Mouse (Mus musculus): ENCODE data around the gene Gm3045. TPM values are rescaled to one million over a fixed set of nuclear protein-coding genes. Genes with fewer than 3 reads are reported as not detected.

Gm3045 gene
- polyA plus RNA-seq, 1 experiment from 2014 or later, result not detected

DNA sequence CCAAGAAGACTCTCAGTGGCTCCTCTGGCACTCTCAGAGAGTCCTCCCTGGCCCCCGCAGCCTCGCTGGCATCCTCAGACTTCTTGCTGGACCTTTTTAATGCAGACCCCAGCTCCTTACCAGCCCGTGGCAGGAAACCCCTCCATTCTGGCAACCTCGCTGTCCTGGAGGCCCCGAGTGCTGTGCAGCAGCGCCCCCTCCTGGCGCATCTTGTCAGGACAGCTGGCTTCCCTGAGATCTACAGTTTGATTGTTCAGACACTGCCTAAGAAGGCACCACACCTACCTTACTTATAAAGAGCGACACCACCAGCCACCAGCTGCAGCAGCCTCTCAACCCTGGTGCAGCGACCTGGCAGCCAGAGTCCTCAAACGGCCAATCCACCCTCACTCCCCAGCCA is 7.1 kb downstream of the Gm3045 start:
- Histone ChIP-seq H3K27ac (ENCODE audit: low read depth, low read length) (no peak overlapping the region), H3K4me1 (ENCODE audit: control insufficient read depth, insufficient read depth, low read length) (0 out of 2 replicates have a peak, but pooled peaks cover 4% of the 10 kb centered on the region), H3K9ac (replicated peaks; ENCODE audit: low read depth, low read length) (no peak overlapping the region), H3K9me3 (ENCODE audit: control insufficient read depth, low read length) (no peaks in the 10 kb centered on the region), H3K36me3 (ENCODE audit: control insufficient read depth, insufficient read depth, low read length) (no peaks in the 10 kb centered on the region), H3K4me3 (ENCODE audit: low read depth, low read length) (no peak overlapping the region), H3K4me2 (ENCODE audit: low read depth, low read length) (no peak overlapping the region), H3K27me3 (ENCODE audit: control insufficient read depth, insufficient read depth, low read length) (peaks cover 18% of the 10 kb centered on the region; the same call in 1 of the 2 replicates)
- 11% methylated on average over 10 of the region's 10 CpGs for WGBS
- no peak for ATAC-seq (ENCODE audit: low read depth)

- 84% methylated on average over 9 of the region's 9 CpGs for WGBS
- no peak overlapping the region for H3K4me2 ChIP-seq (ENCODE audit: low read depth, low read length)
- no peaks in the 10 kb centered on the region for H3K9me3 ChIP-seq (ENCODE audit: control insufficient read depth, low read length)
- no peaks in the 10 kb centered on the region for H3K36me3 ChIP-seq (ENCODE audit: control insufficient read depth, insufficient read depth, low read length)
- H3K27ac ChIP-seq (ENCODE audit: low read depth, low read length), result no peak overlapping the region
- no peak overlapping the region for H3K9ac ChIP-seq (replicated peaks; ENCODE audit: low read depth, low read length)
- H3K27me3 ChIP-seq (ENCODE audit: control insufficient read depth, insufficient read depth, low read length), result peaks cover 25% of the 10 kb centered on the region
- no peak overlapping the region for H3K4me3 ChIP-seq (ENCODE audit: low read depth, low read length)
- 0 out of 2 replicates have a peak, but pooled peaks cover 6% of the 10 kb centered on the region for H3K4me1 ChIP-seq (ENCODE audit: control insufficient read depth, insufficient read depth, low read length)
- no peak for ATAC-seq (ENCODE audit: low read depth)
These were observed 7.9 kb downstream of the Gm3045 start for GRCm38 (mm10) chr13:56434311-56434751.

GRCm38 (mm10) chr13:56435615-56436287 is 9.4 kb downstream of the Gm3045 start:
- 53% methylated on average over 10 of the region's 10 CpGs for WGBS
- Histone ChIP-seq H3K4me2 (ENCODE audit: low read depth, low read length) (no peak overlapping the region), H3K4me1 (ENCODE audit: control insufficient read depth, insufficient read depth, low read length) (0 out of 2 replicates have a peak, but pooled peaks cover 6% of the 10 kb centered on the region), H3K4me3 (ENCODE audit: low read depth, low read length) (no peak overlapping the region), H3K27ac (ENCODE audit: low read depth, low read length) (no peak overlapping the region), H3K27me3 (ENCODE audit: control insufficient read depth, insufficient read depth, low read length) (peaks cover 34% of the 10 kb centered on the region), H3K9ac (replicated peaks; ENCODE audit: low read depth, low read length) (no peak overlapping the region), H3K9me3 (ENCODE audit: control insufficient read depth, low read length) (no peaks in the 10 kb centered on the region), H3K36me3 (ENCODE audit: control insufficient read depth, insufficient read depth, low read length) (no peaks in the 10 kb centered on the region)
- no peak for ATAC-seq (ENCODE audit: low read depth)

- Histone ChIP-seq H3K9me3 (ENCODE audit: control insufficient read depth, low read length) (no peaks in the 10 kb centered on the region), H3K9ac (replicated peaks; ENCODE audit: low read depth, low read length) (no peak within 1 kb of the TSS), H3K4me2 (ENCODE audit: low read depth, low read length) (peak within 1 kb of the TSS; percentile 45), H3K27ac (ENCODE audit: low read depth, low read length) (no peak within 1 kb of the TSS), H3K27me3 (ENCODE audit: control insufficient read depth, insufficient read depth, low read length) (peaks cover 34% of the 10 kb centered on the region), H3K4me1 (ENCODE audit: control insufficient read depth, insufficient read depth, low read length) (0 out of 2 replicates have a peak, but pooled peaks cover 6% of the 10 kb centered on the region), H3K4me3 (ENCODE audit: low read depth, low read length) (peak within 1 kb of the TSS; percentile 26; the same call in 1 of the 2 replicates), H3K36me3 (ENCODE audit: control insufficient read depth, insufficient read depth, low read length) (no peaks in the 10 kb centered on the region)
- WGBS, result 3% methylated on average over 51 of the region's 51 CpGs
- ATAC-seq (ENCODE audit: low read depth), result no peak; the same call in 1 of the 2 replicates
These were observed 12.0 kb downstream of the Gm3045 start, which contains the start of gene Slc25a48 for GRCm38 (mm10) chr13:56438211-56439075. TSS of gene Slc25a48 (plus strand) at chr13:56438355.

- WGBS, result 85% methylated on average over 7 of the region's 7 CpGs
- no peak for ATAC-seq (ENCODE audit: low read depth)
- no peak overlapping the region for H3K9ac ChIP-seq (replicated peaks; ENCODE audit: low read depth, low read length)
- no peak overlapping the region for H3K4me3 ChIP-seq (ENCODE audit: low read depth, low read length)
- H3K27ac ChIP-seq (ENCODE audit: low read depth, low read length), result no peak overlapping the region
- H3K9me3 ChIP-seq (ENCODE audit: control insufficient read depth, low read length), result no peaks in the 10 kb centered on the region
- H3K4me1 ChIP-seq (ENCODE audit: control insufficient read depth, insufficient read depth, low read length), result 0 out of 2 replicates have a peak, but pooled peaks cover 2% of the 10 kb centered on the region
- H3K36me3 ChIP-seq (ENCODE audit: control insufficient read depth, insufficient read depth, low read length), result no peaks in the 10 kb centered on the region
- H3K27me3 ChIP-seq (ENCODE audit: control insufficient read depth, insufficient read depth, low read length), result peaks cover 17% of the 10 kb centered on the region
- H3K4me2 ChIP-seq (ENCODE audit: low read depth, low read length), result no peak overlapping the region
These were observed 17.0 kb downstream of the Gm3045 start for GRCm38 (mm10) chr13:56443411-56443810.

DNA sequence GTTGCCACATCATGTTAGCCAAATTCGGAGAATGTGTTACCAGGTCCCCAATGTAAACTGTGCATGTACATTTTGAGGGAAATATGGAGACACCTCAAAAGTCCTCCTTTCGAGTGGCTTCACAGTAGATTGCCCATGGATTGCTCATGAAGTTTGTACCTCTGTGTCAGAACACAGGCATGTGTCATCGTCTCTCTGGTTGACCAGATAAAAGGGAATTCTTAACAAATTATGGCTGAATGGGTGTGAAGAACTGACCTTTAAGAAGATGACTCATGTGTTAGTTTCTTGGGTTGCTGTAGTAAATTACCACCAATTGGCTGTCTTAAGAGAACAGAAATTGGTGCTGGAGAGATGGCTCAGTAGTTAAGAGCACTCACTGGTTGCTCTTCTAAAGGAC is 17.7 kb downstream of the Gm3045 start:
- H3K27me3 ChIP-seq (ENCODE audit: control insufficient read depth, insufficient read depth, low read length), result peaks cover 10% of the 10 kb centered on the region
- H3K4me3 ChIP-seq (ENCODE audit: low read depth, low read length), result no peak overlapping the region
- no peak overlapping the region for H3K4me2 ChIP-seq (ENCODE audit: low read depth, low read length)
- no peaks in the 10 kb centered on the region for H3K36me3 ChIP-seq (ENCODE audit: control insufficient read depth, insufficient read depth, low read length)
- H3K4me1 ChIP-seq (ENCODE audit: control insufficient read depth, insufficient read depth, low read length), result no peaks in the 10 kb centered on the region
- no peak overlapping the region for H3K27ac ChIP-seq (ENCODE audit: low read depth, low read length)
- H3K9me3 ChIP-seq (ENCODE audit: control insufficient read depth, low read length), result no peaks in the 10 kb centered on the region
- WGBS, result 91% methylated on average over 3 of the region's 3 CpGs
- H3K9ac ChIP-seq (replicated peaks; ENCODE audit: low read depth, low read length), result no peak overlapping the region
- ATAC-seq (ENCODE audit: low read depth), result no peak

GRCm38 (mm10) chr13:56444996-56445395 is 18.6 kb downstream of the Gm3045 start:
- Histone ChIP-seq H3K36me3 (ENCODE audit: control insufficient read depth, insufficient read depth, low read length) (no peaks in the 10 kb centered on the region), H3K9me3 (ENCODE audit: control insufficient read depth, low read length) (no peaks in the 10 kb centered on the region), H3K27me3 (ENCODE audit: control insufficient read depth, insufficient read depth, low read length) (peaks cover 3% of the 10 kb centered on the region), H3K4me1 (ENCODE audit: control insufficient read depth, insufficient read depth, low read length) (no peaks in the 10 kb centered on the region), H3K27ac (ENCODE audit: low read depth, low read length) (no peak overlapping the region), H3K4me3 (ENCODE audit: low read depth, low read length) (no peak overlapping the region), H3K9ac (replicated peaks; ENCODE audit: low read depth, low read length) (no peak overlapping the region), H3K4me2 (ENCODE audit: low read depth, low read length) (no peak overlapping the region)
- no peak for ATAC-seq (ENCODE audit: low read depth)
- WGBS, result 89% methylated on average over 6 of the region's 6 CpGs

DNA sequence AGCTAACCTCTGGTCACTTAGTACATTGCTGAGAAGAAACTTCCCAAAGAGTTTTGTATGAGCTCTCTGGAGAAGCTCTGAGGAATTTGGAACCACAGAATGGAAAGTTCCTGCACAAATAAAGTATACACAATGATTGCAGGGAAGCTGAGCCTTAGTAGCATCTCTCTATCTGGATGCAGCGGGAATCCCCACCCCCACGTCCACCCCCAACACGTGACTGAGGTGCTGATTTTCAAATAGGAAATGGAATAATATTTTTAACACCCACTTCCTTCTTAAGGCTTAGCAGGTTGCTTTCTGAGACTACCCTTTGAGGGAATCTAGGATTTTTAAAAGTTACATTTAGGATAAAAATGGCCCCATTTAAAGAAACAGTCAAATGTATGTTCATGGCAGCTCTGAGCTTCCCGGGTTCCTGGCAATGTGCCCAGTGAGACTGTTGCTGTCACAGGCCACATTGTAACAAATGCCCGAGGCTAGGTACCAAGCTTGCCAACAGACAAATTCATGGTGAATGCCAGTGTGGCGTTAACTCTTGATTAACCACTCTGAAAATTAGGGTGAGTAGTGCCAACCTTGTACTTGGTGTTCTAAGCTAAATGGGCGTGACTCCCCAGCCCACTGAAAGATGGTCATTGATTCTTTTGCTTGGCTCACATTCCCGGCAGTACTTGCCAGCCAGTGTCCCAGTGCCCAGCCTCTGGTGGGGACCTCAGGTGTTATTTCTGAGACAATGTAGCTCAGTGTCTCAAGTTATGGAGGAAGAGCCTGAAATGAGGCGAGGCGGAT is 23.0 kb downstream of the Gm3045 start:
- H3K27ac ChIP-seq (ENCODE audit: low read depth, low read length), result peak overlapping the region; percentile 2; the same call in 1 of the 2 replicates
- H3K9me3 ChIP-seq (ENCODE audit: control insufficient read depth, low read length), result no peaks in the 10 kb centered on the region
- no peak overlapping the region for H3K4me3 ChIP-seq (ENCODE audit: low read depth, low read length)
- no peaks in the 10 kb centered on the region for H3K27me3 ChIP-seq (ENCODE audit: control insufficient read depth, insufficient read depth, low read length)
- 53% methylated on average over 10 of the region's 10 CpGs for WGBS
- no peaks in the 10 kb centered on the region for H3K36me3 ChIP-seq (ENCODE audit: control insufficient read depth, insufficient read depth, low read length)
- H3K4me1 ChIP-seq (ENCODE audit: control insufficient read depth, insufficient read depth, low read length), result no peaks in the 10 kb centered on the region
- H3K9ac ChIP-seq (replicated peaks; ENCODE audit: low read depth, low read length), result no peak overlapping the region
- no peak overlapping the region for H3K4me2 ChIP-seq (ENCODE audit: low read depth, low read length)
- peak; percentile 72; the same call in 1 of the 2 replicates for ATAC-seq (ENCODE audit: low read depth)
